In genomic region chr8:122281317-122282034, GRCm38 (mm10) we compare ENCODE assay signal across 8 mouse cellular contexts. TPM values are rescaled to one million over a fixed set of nuclear protein-coding genes. Genes with fewer than 3 reads are reported as not detected.
DNase-seq lines count a peak whose midpoint lies in the region; ATAC-seq lines count a peak whose summit lies in the region.

No protein-coding gene starts in this region.

- peak overlapping the region; percentile 95 for H3K4me2 ChIP-seq in hindbrain, embryonic 16.5 days (ENCODE audit: low read length)

- peak; percentile 92 for ATAC-seq in hindbrain, embryonic 16.5 days

- DNase-seq in WW6 (ENCODE audit: low read depth, low spot score) = peak; percentile 97
- DNase-seq in cerebellum, postnatal 4 days (ENCODE audit: low spot score in 2 of 2) = peak; percentile 95 to 98
- peak; percentile 99 for DNase-seq in gastrocnemius, adult 18-20 months (ENCODE audit: low spot score)
- peak; percentile 99 for DNase-seq in left cerebral cortex, adult 18-20 months (ENCODE audit: low spot score in 2 of 2)
- peak; percentile 99 for DNase-seq in right cerebral cortex, adult 18-20 months
- peak; percentile 99 for DNase-seq in urinary bladder, postnatal 10 days (ENCODE audit: low spot score)

- under 1% methylated on average over 47 of the region's 47 CpGs for WGBS in hindbrain, embryonic 16.5 days
- WGBS in macrophage (ENCODE audit: missing documents) = 1% methylated on average over 44 of the region's 47 CpGs

- no peaks in the 10 kb centered on the region for H3K79me2 ChIP-seq in macrophage (ENCODE audit: inconsistent target)

- no peaks in the 10 kb centered on the region; the same call in 1 of the 2 replicates for H3K27me3 ChIP-seq in hindbrain, embryonic 16.5 days (replicated peaks; ENCODE audit: control insufficient read depth, insufficient read depth, low read length)

- H3K9me3 ChIP-seq in hindbrain, embryonic 16.5 days (ENCODE audit: control insufficient read depth, low read length) = no peaks in the 10 kb centered on the region

- peaks cover 25% of the 10 kb centered on the region for H3K4me1 ChIP-seq in hindbrain, embryonic 16.5 days (ENCODE audit: control insufficient read depth, insufficient read depth, low read depth, low read length)

- no peaks in the 10 kb centered on the region for H3K36me3 ChIP-seq in hindbrain, embryonic 16.5 days (ENCODE audit: control insufficient read depth, insufficient read depth, low read length)
- H3K36me3 ChIP-seq in macrophage (ENCODE audit: inconsistent target) = no peaks in the 10 kb centered on the region

- H3K27ac ChIP-seq in hindbrain, embryonic 16.5 days (ENCODE audit: low read depth, low read length) = peak overlapping the region; percentile 79
- peak overlapping the region; percentile 53 for H3K27ac ChIP-seq in macrophage

- H3K9ac ChIP-seq in hindbrain, embryonic 16.5 days (ENCODE audit: low read depth, low read length) = peak overlapping the region; percentile 48

- H3K4me3 ChIP-seq in hindbrain, embryonic 16.5 days (ENCODE audit: low read length) = peak overlapping the region; percentile 62
- H3K4me3 ChIP-seq in macrophage (ENCODE audit: inconsistent target) = peak overlapping the region; percentile 25; the same call in 1 of the 2 replicates

RNA-seq across cellular contexts. Expression of gene Zfpm1, which starts 0.5 kb away (rescaled TPM):
- total RNA-seq in gastrocnemius, adult 18-20 months (2021) = 1 to 10 TPM; 6.6 to 7.5 TPM
- 0.75 and 1.2 TPM in 2 replicates for polyA plus RNA-seq in hindbrain, embryonic 16.5 days (2015; fragmentation: Nextera tagmentation; extraction: Ambion mirVana)
- total RNA-seq in left cerebral cortex, adult 18-20 months (2021) = 10 to 100 TPM; 35.6 to 37.5 TPM
- total RNA-seq in macrophage (2018; cell fraction: chromatin; rRNA removed) = 1 to 10 TPM in 24 of 26 experiments, under 1 TPM in 1, not detected in 1; 0.81 to 6.1 (median 2.1) TPM
- total RNA-seq in macrophage (2018; cell fraction: cytosol; rRNA removed) = 1 to 10 TPM; 1.3 to 3.4 (median 2.5) TPM
- 1 to 10 TPM in 25 of 26 experiments, under 1 TPM in 1; 0.32 to 10.0 (median 2.8) TPM for total RNA-seq in macrophage (2018; cell fraction: nucleus; rRNA removed)
- 2.0 to 3.6 TPM (median 2.3 TPM) in 3 replicates for polyA plus RNA-seq in macrophage (2018)

Comparison
In these comparisons a context has a peak if more than half of its experiments do, and no peak if none do; other contexts are left out.
1. Peak in every context shown above with its lines: DNase-seq, ATAC-seq, H3K4me3 ChIP-seq and H3K27ac ChIP-seq.
2. RNA of gene Zfpm1, which starts 0.5 kb away (total RNA-seq): 35.6 to 37.5 TPM in left cerebral cortex, adult 18-20 months; 6.6 to 7.5 TPM in gastrocnemius, adult 18-20 months; every median in the first group is over 4 times any median in the second.